Mouse (Mus musculus): Measurements from ENCODE around the gene 2410002F23Rik. TPM values are rescaled to one million over a fixed set of nuclear protein-coding genes. Genes with fewer than 3 reads are reported as not detected.

The 2410002F23Rik gene
- total and polyA plus RNA-seq, 2 experiments from 2014 or later, result 239 to 340 TPM

DNA sequence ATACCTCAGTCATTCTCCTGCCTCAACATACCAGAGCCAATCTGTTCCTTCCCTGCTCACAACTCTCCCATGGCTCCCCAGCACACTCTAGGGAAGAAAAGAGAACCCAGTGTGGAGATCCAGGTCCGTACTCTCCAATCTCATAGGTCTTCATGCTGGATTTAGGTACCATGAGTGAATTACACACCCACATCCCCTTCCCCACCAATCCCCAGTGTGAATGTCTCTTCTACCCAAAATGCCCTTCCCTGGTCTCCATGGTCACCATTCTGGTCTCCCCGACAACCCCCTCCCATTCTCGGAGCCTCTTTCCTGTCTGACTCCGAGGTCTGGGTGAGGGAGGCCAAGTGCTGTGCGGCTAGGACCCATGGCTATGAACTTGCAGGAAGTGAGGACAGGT is 14.6 kb downstream of the 2410002F23Rik start, which contains the start of gene Gm15517:
Gene Gm15517, plus strand, starts transcription at position 301 of the 400 bp plus-strand sequence.
- H3K27me3 ChIP-seq (ENCODE audit: insufficient read depth, low read length), result no peaks in the 10 kb centered on the region
- no peak for TF ChIP-seq CTCF (IDR thresholded peaks at IDR 0.05; ENCODE audit: low read depth)
- no peak within 1 kb of the TSS for H3K4me2 ChIP-seq (ENCODE audit: low read depth, low read length)
- ATAC-seq (no peak), DNase-seq (ENCODE audit: low spot score) (no peak)
- H3K9me3 ChIP-seq (ENCODE audit: low read length), result no peaks in the 10 kb centered on the region
- no peak within 1 kb of the TSS for H3K9ac ChIP-seq (replicated peaks; ENCODE audit: low read length)
- 37% methylated on average over 5 of the region's 5 CpGs for WGBS
- H3K27ac ChIP-seq, result no peak within 1 kb of the TSS
- H3K4me3 ChIP-seq (ENCODE audit: low read length), result no peak within 1 kb of the TSS
- no peaks in the 10 kb centered on the region for H3K4me1 ChIP-seq (ENCODE audit: insufficient read depth, low read length)
- no peaks in the 10 kb centered on the region for H3K36me3 ChIP-seq (ENCODE audit: insufficient read depth, low read length)

DNA sequence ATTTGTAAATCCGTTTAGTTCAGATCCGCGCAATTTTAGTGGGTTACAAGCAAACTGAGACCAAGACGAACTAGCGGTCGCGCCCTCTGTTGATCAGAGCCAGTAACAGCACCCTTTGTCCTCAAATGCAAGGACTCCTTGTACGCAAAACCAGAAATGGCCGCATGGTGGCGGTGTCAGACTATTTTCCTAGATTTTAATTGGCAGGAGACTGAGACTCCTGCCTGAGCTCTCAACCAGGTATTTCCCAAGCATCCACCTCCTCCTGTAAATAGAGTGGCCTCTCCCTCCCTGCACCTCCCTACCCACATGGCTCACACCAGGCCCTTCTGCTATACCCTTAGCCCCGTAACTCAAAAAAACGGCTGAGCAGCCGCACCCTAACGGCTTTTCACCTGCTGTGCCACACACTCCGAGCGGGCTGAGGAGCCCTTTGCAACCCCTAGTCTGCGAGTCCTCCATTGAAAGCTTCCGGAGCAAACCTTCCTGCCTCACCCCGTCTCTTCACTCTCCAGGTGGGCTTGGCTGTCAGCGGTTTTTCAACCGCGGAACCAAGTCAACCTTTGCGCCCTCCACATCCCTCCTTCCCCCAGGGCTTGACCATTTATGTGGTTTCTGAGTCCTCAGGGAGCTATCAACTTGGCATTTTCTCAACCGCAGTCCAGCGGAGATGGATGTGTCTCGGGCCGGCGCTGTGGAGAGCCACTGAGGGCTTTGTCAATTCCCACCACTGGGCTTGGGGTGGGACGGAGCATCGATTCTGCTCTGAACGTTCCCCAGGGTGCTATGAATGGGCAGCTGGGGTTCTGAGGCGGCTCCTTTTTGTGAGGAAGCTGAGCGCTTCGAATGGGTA is 16.5 kb downstream of the 2410002F23Rik start:
- peak; percentile 97 for TF ChIP-seq CTCF (IDR thresholded peaks at IDR 0.05; ENCODE audit: low read depth)
- DNase-seq (ENCODE audit: low spot score) (peak; percentile 98), ATAC-seq (peak; percentile 88)
- Histone ChIP-seq H3K27ac (peak overlapping the region; percentile 32; the same call in 1 of the 2 replicates), H3K36me3 (ENCODE audit: insufficient read depth, low read length) (no peaks in the 10 kb centered on the region), H3K4me2 (ENCODE audit: low read depth, low read length) (peak overlapping the region; percentile 77), H3K4me1 (ENCODE audit: insufficient read depth, low read length) (no peaks in the 10 kb centered on the region), H3K27me3 (ENCODE audit: insufficient read depth, low read length) (no peaks in the 10 kb centered on the region), H3K9ac (replicated peaks; ENCODE audit: low read length) (peak overlapping the region; percentile 48; the same call in 1 of the 2 replicates), H3K9me3 (ENCODE audit: low read length) (no peaks in the 10 kb centered on the region), H3K4me3 (ENCODE audit: low read length) (peak overlapping the region; percentile 37)
- WGBS, result under 1% methylated on average over 34 of the region's 34 CpGs

DNA sequence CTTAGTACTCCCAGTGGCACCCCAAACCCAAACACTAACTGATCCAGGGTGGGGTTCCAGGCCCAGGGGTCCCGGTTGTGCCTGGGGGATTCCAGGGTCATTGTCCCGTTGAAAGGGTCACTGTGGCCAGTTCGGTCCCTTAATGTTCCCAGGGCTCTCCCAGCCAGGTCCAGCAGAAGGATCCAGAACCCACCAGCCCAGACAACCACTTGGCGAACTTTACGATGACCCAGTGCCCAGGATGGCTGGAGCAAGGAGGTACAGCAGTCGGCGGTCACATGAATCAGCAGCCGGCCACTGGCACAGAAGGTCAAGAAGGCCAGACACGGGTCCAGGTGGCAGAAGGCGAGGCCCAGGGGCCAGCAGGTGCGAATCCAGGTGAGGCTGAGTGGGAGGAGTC is 21.6 kb downstream of the 2410002F23Rik start:
- H3K36me3 ChIP-seq (ENCODE audit: insufficient read depth, low read length), result no peaks in the 10 kb centered on the region

GRCm38 (mm10) chr7:44269397-44269796 is 22.9 kb downstream of the 2410002F23Rik start:
- Histone ChIP-seq H3K36me3 (ENCODE audit: insufficient read depth, low read length) (no peaks in the 10 kb centered on the region), H3K27me3 (ENCODE audit: insufficient read depth, low read length) (no peaks in the 10 kb centered on the region), H3K27ac (no peak overlapping the region), H3K4me3 (ENCODE audit: low read length) (no peak overlapping the region), H3K9me3 (ENCODE audit: low read length) (no peaks in the 10 kb centered on the region), H3K4me1 (ENCODE audit: insufficient read depth, low read length) (no peaks in the 10 kb centered on the region), H3K9ac (replicated peaks; ENCODE audit: low read length) (no peak overlapping the region), H3K4me2 (ENCODE audit: low read depth, low read length) (no peak overlapping the region)
- TF ChIP-seq CTCF (IDR thresholded peaks at IDR 0.05; ENCODE audit: low read depth), result no peak
- DNase-seq (ENCODE audit: low spot score) (no peak), ATAC-seq (no peak)
- 91% methylated on average over 2 of the region's 2 CpGs for WGBS

More for the DNA sequence above, 21.6 kb downstream of the 2410002F23Rik start:
- WGBS, result 85% methylated on average over 11 of the region's 11 CpGs
- H3K27ac ChIP-seq, result no peak overlapping the region
- no peaks in the 10 kb centered on the region for H3K4me1 ChIP-seq (ENCODE audit: insufficient read depth, low read length)
- no peaks in the 10 kb centered on the region for H3K27me3 ChIP-seq (ENCODE audit: insufficient read depth, low read length)
- no peaks in the 10 kb centered on the region for H3K9me3 ChIP-seq (ENCODE audit: low read length)
- no peak overlapping the region for H3K4me2 ChIP-seq (ENCODE audit: low read depth, low read length)
- no peak for DNase-seq (ENCODE audit: low spot score)
- H3K9ac ChIP-seq (replicated peaks; ENCODE audit: low read length), result no peak overlapping the region
- H3K4me3 ChIP-seq (ENCODE audit: low read length), result no peak overlapping the region
- ATAC-seq, result no peak
- TF ChIP-seq CTCF (IDR thresholded peaks at IDR 0.05; ENCODE audit: low read depth), result no peak

DNA sequence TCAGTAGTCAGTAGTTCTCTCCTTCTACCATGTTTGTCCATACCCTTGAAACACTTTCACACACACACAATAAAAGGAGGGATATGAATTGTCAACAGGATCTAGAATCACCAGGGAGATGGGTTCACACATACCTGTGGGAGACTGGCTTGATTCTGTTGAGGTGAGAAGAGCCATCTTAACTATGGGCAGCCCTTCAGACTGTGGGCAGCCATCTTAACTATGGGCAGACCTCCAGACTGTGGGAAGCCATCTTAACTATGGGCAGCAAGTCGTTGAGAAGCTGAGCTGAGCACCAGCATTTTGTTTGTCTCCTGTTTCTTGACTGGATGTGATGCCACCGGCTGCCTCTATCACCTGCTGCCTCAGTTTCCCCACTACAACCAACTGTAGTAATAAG is 24.8 kb downstream of the 2410002F23Rik start:
- no peak overlapping the region for H3K9ac ChIP-seq (replicated peaks; ENCODE audit: low read length)
- H3K4me3 ChIP-seq (ENCODE audit: low read length), result no peak overlapping the region
- no peaks in the 10 kb centered on the region for H3K9me3 ChIP-seq (ENCODE audit: low read length)
- ATAC-seq (peak; percentile 64), DNase-seq (ENCODE audit: low spot score) (peak; percentile 74)
- H3K36me3 ChIP-seq (ENCODE audit: insufficient read depth, low read length), result no peaks in the 10 kb centered on the region
- no peaks in the 10 kb centered on the region for H3K4me1 ChIP-seq (ENCODE audit: insufficient read depth, low read length)
- H3K27ac ChIP-seq, result no peak overlapping the region
- 66% methylated on average over 2 of the region's 2 CpGs for WGBS
- no peak overlapping the region for H3K4me2 ChIP-seq (ENCODE audit: low read depth, low read length)
- TF ChIP-seq CTCF (IDR thresholded peaks at IDR 0.05; ENCODE audit: low read depth), result no peak
- H3K27me3 ChIP-seq (ENCODE audit: insufficient read depth, low read length), result no peaks in the 10 kb centered on the region

- H3K36me3 ChIP-seq (ENCODE audit: insufficient read depth, low read length), result no peaks in the 10 kb centered on the region
- no peak for TF ChIP-seq CTCF (IDR thresholded peaks at IDR 0.05; ENCODE audit: low read depth)
- H3K9ac ChIP-seq (replicated peaks; ENCODE audit: low read length), result no peak overlapping the region
- no peak for ATAC-seq
- no peak overlapping the region for H3K27ac ChIP-seq
- no peak overlapping the region for H3K4me3 ChIP-seq (ENCODE audit: low read length)
- H3K4me2 ChIP-seq (ENCODE audit: low read depth, low read length), result no peak overlapping the region
- no peak for DNase-seq (ENCODE audit: low spot score)
- H3K4me1 ChIP-seq (ENCODE audit: insufficient read depth, low read length), result no peaks in the 10 kb centered on the region
- H3K27me3 ChIP-seq (ENCODE audit: insufficient read depth, low read length), result no peaks in the 10 kb centered on the region
- 87% methylated on average over 7 of the region's 7 CpGs for WGBS
- H3K9me3 ChIP-seq (ENCODE audit: low read length), result no peaks in the 10 kb centered on the region
Measured at GRCm38 (mm10) chr7:44272546-44272945, 26.0 kb downstream of the 2410002F23Rik start.

DNA sequence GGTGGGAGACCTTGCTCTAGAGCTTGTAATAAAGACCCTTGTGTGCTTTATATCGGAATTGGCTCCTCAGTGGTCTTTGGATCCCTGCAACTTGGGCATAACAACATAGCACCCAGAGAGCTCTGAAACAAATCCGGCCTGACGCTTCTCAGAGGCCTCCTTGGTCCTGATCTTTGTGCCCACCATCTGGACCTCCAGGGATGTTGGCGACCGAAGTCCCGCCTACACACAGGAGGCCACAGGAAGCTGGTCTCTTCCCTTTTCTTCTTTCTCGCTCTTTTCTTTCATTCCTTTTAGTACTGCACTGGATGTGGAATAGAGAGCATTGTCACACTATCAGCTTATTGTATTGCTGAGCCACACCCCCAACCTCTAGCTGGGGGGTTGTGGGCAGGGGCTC is 26.9 kb downstream of the 2410002F23Rik start:
- 0 out of 2 replicates have a peak, but pooled peaks cover 2% of the 10 kb centered on the region for H3K9me3 ChIP-seq (ENCODE audit: low read length)
- H3K4me1 ChIP-seq (ENCODE audit: insufficient read depth, low read length), result no peaks in the 10 kb centered on the region
- H3K27me3 ChIP-seq (ENCODE audit: insufficient read depth, low read length), result no peaks in the 10 kb centered on the region
- H3K27ac ChIP-seq, result no peak overlapping the region
- no peak for DNase-seq (ENCODE audit: low spot score)
- no peak overlapping the region for H3K9ac ChIP-seq (replicated peaks; ENCODE audit: low read length)
- 50% methylated on average over 7 of the region's 7 CpGs for WGBS
- no peak overlapping the region for H3K4me2 ChIP-seq (ENCODE audit: low read depth, low read length)
- H3K4me3 ChIP-seq (ENCODE audit: low read length), result no peak overlapping the region
- TF ChIP-seq CTCF (IDR thresholded peaks at IDR 0.05; ENCODE audit: low read depth), result no peak
- no peak for ATAC-seq
- H3K36me3 ChIP-seq (ENCODE audit: insufficient read depth, low read length), result no peaks in the 10 kb centered on the region

Measured in hindbrain, postnatal 0 days (tissue).